In the genomic region with DNA sequence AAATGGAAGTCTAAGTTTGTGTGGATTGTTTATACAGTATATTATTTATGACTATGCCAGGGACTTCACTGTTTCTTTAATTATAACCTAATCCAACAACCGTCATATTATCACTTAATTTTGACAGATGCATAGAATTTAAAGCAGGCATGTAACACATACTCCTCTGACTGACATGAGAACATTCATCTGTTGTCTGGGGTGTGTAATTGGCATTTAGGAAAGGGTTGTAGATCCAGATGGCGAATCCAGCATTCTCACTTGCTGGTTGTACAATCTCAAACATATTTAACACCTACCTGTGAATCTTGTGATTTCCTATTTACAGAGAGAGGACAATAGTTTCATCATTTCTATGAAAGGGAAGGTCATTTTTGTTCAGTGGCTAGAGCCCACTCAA, we compare ENCODE assay signal across 28 mouse cellular contexts.
"Had no signal": no experiment of that assay in that cellular context is flagged by ENCODE, and none has a peak within 500 bp of the region (broad histone marks: within the 10 kb centered on the region; RNA-seq: fewer than 3 reads in every experiment).

No protein-coding gene starts in this region.

- H3K27ac ChIP-seq: gastrocnemius, adult 2 months; heart, embryonic 10.5 days; hindbrain, embryonic 10.5 days; hindbrain, embryonic 12.5 days; hindbrain, embryonic 14.5 days; intestine, embryonic 15.5 days; kidney, embryonic 15.5 days; kidney, postnatal 0 days; limb, embryonic 13.5 days; limb, embryonic 15.5 days; liver, embryonic 12.5 days; liver, embryonic 14.5 days had no signal

- H3K4me1 ChIP-seq: heart, embryonic 10.5 days; heart, embryonic 12.5 days; hindbrain, embryonic 10.5 days; hindbrain, embryonic 12.5 days; intestine, embryonic 15.5 days; kidney, embryonic 15.5 days; limb, embryonic 15.5 days; liver, embryonic 12.5 days had no signal

- H3K36me3 ChIP-seq: heart, embryonic 10.5 days; heart, embryonic 12.5 days; hindbrain, embryonic 10.5 days; hindbrain, embryonic 12.5 days; intestine, embryonic 15.5 days; kidney, embryonic 15.5 days; limb, embryonic 13.5 days; limb, embryonic 15.5 days; liver, embryonic 12.5 days had no signal

- H3K4me3 ChIP-seq: gastrocnemius, adult 2 months; heart, embryonic 10.5 days; heart, embryonic 12.5 days; hindbrain, embryonic 10.5 days; hindbrain, embryonic 12.5 days; intestine, embryonic 15.5 days; kidney, embryonic 15.5 days; limb, embryonic 13.5 days; limb, embryonic 15.5 days; liver, embryonic 12.5 days had no signal

- H3K9me3 ChIP-seq: heart, embryonic 10.5 days; heart, embryonic 12.5 days; hindbrain, embryonic 10.5 days; hindbrain, embryonic 12.5 days; intestine, embryonic 15.5 days; kidney, embryonic 15.5 days; limb, embryonic 13.5 days; limb, embryonic 15.5 days; liver, embryonic 12.5 days had no signal

- H3K4me2 ChIP-seq: heart, embryonic 12.5 days; hindbrain, embryonic 12.5 days; hindbrain, embryonic 14.5 days; intestine, embryonic 15.5 days; kidney, embryonic 15.5 days; limb, embryonic 13.5 days; limb, embryonic 15.5 days; liver, embryonic 12.5 days had no signal

- DNase-seq: gastrocnemius, adult 2 months; gastrocnemius, postnatal 10 days; gastrocnemius, postnatal 25 days; heart, adult 18-20 months; heart, postnatal 10 days; heart, postnatal 4 days; kidney, adult 2 months; kidney, adult 9 months; kidney, postnatal 14 days; kidney, postnatal 36 days; layer of hippocampus, adult 9-11 months; layer of hippocampus, postnatal 36 days; left cerebral cortex, postnatal 4 days had no signal

- H3K9ac ChIP-seq: heart, embryonic 12.5 days; hindbrain, embryonic 12.5 days; hindbrain, embryonic 14.5 days; intestine, embryonic 15.5 days; kidney, embryonic 15.5 days; limb, embryonic 13.5 days; limb, embryonic 15.5 days; liver, embryonic 12.5 days; liver, embryonic 14.5 days had no signal

- ATAC-seq: hindbrain, embryonic 16.5 days; inflammation-experienced regulatory T-cells, adult 6 months; intestine, embryonic 15.5 days; intestine, postnatal 0 days; liver, embryonic 12.5 days had no signal

- H3K27me3 ChIP-seq: heart, embryonic 12.5 days; hindbrain, embryonic 12.5 days; intestine, embryonic 15.5 days; kidney, embryonic 15.5 days; limb, embryonic 13.5 days; limb, embryonic 15.5 days; liver, embryonic 12.5 days had no signal
